Mouse (Mus musculus) lung, postnatal 4 days (tissue): ENCODE measurements at regions not wholly inside any gene's neighbourhood (a gene's known extent, or its start where the extent isn't known, plus 50 kb on each side); places are given as distances from the start of the nearest gene placed in this dataset.
A peak's percentile ranks its signal among the peaks of the same experiment; 100 is the strongest.

Source experiments
- DNase-seq, 2 experiments: peaks; one replicate each; pipeline ENCODE4 v3.0.0; 2021

DNA sequence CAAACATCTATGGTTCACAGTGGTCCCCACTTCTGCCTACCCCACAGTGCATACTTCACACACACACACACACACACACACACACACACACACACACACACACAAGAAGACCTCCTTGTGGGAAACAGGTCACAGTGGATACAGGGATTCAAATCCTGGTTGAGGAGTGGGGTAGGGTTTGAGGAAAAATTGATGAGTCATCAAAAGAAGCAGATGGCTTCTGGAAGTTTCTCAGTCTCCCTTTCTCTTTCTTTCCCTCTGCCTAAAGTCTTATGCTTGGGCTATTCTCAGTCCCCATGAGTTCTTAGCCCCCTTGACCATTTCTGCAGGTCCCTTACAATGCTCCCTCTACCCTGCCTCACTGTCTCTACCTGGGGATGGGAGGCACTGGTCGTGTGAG, 56.4 kb downstream of the Rassf10 start:
- no peak for DNase-seq

DNA sequence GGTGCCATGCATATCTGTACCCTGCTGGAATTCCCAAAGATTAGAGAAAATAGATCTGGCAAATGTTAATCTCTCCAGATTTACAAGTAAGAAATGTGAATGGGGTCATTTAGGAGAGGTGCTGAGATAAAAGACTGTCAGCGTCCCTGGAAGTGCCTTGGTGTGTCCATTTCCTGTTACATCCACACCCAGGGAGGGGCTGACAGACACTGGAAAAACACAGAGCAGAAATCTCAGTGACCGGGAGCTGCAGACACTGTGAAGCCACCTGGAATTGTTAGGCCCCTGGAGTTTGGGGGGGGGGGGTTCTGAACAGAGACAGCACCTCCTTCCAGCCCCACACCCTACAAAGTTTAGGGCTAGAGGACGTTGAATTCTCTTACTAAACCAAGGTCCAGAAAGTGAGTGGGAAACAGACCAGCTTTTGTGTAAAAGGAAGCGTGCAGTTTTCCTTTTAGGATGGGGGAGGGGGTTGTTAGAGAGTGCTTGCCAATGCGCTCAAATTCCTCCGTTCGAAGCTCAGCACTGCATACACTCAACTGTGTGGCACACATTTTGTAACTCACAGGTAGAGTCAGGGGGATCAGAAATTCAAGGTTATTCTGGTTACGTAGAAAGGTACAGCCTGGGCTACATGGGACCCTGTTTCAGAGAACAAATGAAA, 63.5 kb downstream of the Rassf10 start:
- DNase-seq = no peak

DNA sequence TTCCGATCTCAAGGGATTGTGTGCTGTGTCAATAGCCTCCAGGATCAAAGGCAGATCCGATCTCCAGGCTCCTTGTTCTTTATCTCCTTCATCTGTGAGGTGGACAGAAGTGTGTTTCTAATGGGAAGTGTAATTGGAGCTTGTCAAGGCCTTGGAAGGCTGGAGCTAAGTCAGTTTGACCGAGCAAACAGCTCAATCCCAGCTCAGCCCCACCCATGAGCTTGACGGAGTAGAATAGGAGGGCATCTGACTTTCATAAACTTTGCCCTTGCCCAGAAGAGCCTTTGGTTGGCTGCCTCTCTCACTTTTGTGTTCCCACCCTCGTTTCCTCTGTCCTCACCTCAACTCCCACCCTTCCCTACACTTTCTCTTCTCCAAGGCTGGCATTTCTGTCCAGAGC, 67.7 kb downstream of the Rassf10 start:
- no peak for DNase-seq

DNA sequence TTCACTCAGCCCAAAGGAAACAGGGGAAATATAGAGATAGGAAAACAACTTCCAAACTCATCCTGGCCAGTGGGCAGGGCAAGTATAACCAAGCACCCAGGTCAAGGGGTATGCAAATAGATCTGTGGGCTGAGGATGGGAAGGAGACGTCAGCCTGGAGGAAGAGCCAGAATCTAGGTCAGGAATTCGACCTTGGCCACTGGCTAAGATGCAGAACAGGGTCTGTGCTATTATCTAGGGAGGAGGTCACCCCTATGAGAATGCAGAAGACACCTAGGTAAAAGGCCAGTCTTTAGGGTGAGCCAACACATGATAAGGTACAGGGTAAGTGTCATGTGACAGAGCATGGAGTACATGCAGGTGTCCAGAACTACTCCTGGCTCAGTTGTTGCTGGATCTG, 68.8 kb downstream of the Rassf10 start:
- DNase-seq = no peak

DNA sequence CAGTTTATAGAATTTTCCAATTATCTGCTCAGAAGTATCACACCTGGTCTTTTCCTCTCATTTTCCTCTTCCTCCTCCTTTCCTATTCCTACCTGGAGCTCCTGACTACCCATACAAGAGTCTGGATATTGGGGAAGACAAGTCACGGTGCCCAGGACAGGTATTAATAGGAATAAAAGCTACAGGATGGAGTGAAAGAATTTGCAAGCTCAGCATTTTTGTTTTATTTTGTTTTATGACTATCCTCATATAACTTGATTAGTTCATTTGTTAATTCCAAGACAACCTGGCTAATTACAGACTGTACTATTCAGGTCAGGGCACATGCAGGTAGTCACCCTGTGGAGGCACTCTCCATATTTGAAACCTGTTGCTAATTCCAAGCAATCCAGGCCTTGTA, 72.0 kb downstream of the Rassf10 start:
- DNase-seq = no peak

DNA sequence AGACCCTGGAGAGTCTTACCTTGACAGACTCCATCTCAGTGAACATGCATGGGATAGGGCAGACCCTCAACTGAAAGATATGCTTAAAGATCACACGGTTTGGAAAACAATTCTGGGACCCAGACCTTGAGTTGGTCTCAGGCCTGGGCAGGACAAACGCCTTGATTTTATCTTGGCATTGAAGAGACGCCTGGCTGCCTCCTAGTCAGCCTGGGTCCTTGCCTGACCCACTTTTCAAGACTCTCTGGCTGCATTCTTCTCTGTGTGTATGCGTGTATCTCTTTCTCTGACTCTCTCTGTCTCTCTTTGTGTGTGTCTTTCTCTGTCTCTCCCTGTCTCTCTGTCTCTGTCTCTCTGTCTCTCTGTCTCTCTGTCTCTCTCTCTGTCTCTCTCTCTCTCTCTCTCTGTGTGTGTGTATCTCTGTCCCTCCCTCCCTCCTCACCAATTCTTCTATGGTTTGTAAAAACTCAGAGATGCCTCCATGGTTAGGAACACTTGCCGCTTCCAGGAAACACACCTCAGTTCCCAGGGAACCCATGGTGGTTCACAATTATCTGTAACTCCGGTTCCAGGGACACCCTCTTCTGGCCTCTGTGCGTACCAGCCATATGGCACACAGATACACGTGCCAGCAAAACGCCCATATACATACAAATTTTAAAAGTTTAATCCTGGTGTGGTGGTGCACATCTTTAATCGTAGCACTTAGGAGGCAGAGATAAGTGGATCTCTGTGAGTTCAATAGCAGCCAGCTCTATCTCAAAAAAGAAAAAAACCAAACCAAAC, 72.7 kb downstream of the Rassf10 start:
- no peak for DNase-seq

DNA sequence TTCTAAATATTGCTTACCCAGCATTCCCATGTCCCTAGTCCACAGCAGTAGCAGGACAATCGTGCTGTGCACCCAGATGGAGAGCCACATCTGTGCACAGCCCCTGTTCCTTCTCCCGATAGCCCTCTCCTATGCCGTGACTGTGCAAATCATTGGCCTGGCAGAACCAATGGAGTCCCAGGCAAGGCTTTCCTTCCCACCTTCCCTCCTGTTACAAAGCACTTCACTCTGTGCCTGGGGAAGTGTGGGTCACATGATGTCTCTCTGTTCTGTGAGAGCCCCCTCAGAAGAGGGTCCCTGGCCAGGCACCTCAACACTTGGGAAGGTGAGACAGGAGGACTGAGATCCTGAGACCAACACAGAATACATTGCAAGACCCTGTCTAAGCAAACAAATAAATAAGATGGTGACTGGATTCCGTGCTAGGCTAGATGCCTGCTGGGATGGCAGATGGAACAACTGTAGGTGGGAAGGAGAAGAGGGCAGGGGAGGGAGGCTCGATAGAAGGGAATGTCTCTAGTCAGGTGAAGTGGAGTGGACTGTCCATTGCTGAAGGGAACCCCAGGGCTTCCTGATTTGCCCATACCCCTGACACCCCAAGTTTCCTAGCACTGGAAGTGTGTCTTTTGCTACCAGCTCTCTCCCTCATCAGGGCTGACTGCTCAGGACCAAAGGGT, 73.5 kb downstream of the Rassf10 start:
- DNase-seq = no peak

DNA sequence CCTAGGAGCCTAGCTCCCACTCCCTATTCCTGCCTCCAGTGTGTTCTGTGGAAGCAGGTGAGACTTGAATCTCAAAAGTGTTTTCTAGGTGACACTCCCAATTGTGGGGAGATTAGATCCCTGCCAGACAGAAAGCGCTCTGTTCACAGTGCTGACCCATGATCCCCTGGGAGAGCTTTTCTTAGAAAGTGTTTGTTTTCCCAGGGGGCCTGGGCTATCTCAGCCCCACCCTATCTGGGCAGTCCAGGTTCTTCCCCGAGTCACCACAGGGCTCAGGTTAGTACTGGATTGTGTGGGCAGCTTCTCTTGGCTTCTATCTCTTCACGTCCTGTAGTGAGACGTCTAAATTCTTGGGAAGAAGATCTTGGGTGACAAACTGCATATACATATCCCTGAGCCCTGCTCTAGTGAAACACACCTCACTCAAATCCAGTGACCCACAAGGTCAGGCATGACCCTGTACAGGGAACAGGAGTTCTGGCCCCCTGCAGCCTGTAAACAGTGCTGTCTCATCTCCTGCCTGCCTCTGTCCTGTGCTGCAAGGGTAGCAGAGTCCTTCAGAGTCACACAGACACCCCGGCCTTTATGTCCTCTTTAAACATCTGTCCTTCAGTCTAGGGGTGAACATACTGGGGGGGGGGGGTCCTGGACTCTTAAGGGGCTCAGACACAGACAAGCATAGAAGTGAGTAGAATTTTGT, 76.4 kb downstream of the Rassf10 start:
- DNase-seq = no peak

DNA sequence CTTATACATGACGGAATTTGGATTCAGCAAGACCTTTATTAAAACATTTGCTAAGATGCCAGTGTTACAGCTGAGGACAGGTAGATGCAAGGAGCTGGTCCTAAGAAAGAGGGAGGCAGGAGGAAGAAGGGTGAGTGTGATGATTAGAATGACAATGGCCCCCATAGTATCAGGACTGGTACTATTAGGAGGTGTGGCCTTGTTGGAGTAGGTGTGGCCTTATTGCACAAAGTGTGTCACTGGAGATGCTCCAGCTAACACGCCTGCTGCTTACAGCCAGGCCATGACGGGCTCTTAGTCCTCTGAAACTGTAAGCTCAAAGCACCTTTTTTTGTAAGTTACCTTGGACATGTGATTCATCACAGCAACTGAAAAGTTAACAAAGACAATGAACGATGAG, 82.0 kb downstream of the Rassf10 start:
- no peak for DNase-seq

DNA sequence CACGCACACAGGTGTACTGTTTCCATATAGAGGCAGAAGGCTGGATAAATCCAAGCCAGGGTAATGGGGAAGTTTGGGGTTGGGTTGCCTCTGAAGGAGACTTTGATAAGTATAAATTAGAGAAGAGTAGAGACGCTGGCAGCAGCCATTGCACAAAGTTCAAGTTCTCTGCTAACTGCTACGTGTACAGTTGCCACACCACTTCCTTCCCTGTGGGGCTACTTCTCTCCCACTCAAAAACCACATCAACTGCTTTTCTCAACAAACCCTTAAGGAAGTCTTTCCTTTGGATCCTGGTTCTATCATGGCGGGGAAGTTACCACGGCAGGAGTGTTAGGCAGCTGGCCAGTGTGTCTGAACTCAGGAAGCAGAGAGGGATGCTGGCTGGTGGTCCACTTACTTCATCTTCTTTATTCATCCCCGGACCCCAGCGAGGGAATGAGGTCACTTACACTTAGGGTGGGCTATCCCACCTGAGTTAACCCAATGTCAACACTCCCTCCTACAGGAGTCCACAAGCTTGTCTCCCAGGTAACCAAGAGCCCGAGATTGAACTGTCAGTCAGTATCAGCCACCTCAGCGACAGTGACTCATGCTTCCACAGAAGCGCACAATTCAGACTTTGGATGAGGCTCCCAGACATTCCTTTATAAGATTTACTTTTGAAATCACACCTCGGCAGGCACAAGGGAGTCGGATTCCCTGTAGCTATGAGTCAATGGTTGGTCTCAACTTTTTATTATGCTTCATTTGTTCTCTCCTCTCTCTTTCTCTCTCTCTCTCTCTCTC, 84.3 kb downstream of the Rassf10 start:
- peak in 1 of 2 experiments; percentile 16 for DNase-seq

DNA sequence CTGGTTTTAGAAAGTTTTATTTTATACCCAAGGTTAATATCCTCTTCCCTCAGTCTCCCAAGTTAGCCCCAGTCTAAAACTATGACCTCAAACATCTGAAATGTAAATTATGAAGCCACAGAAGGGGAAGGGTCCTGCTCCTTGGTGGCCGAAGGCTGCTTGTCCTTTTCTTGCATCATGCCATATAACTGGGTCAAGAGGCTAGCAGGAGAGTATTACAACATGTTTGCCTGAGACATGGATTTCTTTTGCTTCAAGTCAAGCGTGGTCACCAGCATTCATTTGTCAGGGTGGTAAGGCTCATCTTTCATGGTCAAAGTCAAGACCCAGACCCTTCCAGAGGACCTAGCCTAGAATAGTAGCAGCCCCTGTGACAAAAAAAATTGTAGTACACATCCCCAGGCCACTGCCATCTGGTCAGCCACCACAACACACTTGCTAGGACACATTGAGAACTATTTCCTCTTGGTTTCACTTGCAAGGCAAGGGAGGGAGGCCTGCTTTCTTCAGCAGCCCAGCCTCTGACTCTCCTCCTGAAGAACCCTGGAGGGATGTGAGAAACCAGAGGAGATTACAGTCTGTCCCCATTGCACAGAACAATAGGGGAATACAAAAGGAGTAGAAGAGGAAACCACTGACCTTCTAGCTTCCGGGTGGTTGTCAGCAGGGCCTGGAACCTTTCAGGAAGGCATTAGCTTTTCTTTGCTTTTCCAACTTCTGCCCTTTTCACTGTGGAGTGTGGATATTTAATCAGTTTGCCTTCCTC, 85.3 kb downstream of the Rassf10 start:
- no peak for DNase-seq

DNA sequence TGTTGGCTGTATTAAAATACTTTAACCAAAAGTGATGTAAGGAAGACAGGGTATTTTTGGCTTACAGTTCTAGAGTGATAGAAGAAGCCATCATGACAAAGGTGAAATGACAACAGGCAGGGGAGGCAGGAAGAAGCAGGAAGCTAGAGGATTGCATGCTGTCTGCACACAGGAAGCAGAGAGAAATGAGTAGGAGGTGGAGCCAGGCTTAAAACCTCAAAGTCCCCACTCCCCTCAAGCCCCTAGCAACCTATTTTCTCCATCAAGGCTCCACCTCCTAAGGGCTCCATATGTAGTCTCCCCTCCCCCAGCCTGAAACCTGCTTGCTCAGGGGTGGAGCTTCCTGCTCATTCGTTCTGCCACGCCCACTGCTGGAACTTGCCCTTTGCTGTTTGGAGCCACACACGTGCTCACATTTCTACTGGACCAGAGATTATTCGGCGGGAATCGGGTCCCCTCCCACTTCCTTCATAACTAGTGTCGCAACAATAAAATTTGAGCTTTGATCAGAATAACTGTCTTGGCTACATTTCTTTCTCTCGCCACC, 91.9 kb downstream of the Rassf10 start:
- peak in 1 of 2 experiments; percentile 37 for DNase-seq

DNA sequence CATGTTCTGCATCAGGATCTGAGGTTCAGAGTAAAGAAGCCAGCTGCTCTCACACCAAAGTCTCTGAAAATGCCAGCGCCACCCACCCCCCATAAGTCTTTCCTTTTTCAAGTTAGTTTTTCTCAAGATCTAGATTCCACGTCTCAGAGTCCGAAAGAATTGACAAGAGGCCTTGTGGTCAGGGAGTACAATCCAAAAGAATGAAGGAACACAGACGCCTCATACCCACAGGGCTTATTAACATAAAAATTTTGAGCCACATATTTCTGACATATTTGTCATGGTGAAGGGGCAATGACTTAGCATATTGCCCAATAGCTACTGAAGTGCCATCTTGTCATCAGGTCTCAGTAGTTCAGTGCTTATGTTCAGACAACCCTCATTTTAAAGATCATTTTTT, 92.6 kb downstream of the Rassf10 start:
- no peak for DNase-seq

DNA sequence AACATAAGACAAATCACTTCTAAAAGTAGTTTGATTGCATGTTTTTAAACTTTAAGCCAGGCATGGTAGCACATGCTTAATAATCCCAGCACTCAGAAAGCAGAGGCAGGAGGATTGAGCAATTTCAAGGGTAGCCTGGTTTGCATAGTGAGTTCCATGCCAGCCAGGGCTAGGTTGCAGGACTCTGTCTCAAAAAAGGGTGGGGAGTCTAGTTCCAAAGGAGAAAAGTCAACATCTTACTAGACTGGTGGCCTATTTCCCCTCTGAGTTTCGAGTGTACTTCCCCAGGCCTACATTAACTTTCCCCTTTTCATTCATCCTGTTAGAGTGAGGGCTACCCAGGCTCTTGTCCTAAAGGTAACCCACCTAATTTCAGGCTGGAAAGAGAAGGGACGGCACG, 93.8 kb downstream of the Rassf10 start:
- DNase-seq = no peak

DNA sequence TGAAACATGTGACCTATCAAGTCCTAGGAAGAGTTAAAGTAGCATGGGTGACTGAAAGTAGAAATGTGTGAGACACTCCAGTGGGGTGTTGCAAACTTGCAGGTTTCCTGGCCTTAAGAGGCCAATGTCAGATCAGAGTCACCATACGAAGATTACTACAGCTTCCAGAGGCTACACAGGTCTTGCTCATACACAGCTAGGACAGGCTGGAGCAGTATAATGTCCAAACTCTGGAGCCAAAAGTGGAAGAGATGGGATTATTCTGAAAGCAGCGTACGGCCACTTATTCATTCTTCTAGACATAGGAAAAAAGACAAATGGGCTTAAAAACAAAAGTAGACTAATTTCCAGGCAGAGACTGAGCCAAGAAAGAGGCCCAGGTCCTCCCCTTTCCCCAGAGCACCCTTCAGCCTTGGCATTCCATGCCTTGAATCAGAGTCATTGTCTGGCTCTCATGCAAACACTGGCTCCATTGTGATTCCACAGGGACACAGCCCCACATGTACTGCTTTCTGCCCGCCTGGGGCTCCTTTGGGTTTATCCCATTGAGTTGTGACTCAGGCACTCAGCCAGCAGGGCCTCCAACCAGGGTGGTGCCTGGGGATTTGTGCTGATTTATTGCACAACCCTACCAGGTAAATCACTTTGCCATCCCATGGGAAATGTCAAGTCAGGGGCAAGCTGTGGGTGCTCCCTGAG, 94.5 kb downstream of the Rassf10 start:
- DNase-seq = peak; percentile 44 to 63

DNA sequence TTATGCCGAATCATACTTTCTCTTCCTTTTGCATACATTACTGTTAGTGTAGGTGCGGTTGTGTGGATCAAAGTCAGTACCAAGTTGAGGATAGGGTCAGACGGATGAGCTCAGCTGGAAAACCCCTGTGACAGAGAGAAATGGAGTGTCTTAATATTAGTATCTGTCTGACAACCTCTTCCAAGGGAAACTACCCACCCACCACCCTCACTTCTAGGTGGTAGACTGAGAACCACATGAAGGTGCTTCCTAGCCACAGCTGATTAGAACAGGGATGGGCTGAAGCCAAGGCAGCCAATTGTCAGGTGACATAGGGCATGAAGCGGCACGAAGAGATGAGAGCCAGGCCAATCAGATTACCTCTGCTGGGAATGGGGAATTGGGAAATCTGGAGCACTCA, 95.7 kb downstream of the Rassf10 start:
- DNase-seq = no peak

DNA sequence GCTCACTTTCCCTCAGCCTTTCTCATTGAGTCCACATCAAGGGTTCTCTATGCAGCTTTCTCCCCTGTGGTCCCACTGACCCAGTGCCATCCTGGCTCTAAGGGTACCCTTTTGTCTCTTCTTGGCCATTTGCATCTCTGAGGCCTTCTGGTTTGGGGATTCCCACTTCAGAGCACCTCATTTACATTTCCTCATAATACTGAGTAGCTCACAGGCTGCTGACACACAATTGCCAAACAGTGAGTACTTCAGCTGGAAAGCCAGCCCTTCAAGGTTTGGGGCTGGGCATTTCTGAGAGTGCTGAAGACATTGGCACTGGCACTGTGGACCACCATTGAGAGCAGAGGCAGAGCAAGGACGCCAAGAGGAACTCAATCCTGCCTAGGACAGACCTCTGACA, 99.2 kb downstream of the Rassf10 start:
- no peak for DNase-seq

DNA sequence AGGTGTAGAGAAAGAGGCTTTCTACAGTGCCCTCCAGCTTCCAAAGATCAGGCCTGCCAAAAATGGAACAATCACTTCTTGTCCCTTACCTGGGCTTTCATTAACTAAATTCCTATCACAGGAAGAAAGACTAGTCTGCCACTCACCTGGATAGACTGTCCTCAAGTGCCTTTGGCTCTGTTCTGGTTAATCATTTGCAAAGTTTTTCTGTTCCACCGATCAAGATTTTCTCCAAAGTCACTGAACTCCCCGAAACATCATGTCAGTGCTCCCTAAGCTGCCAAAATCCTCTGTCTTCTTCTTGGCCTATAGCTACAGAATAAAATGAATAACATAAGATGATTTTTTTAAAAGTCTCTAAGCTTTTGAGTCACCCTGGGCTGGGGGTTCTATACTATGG, 102.7 kb downstream of the Rassf10 start:
- DNase-seq = no peak

DNA sequence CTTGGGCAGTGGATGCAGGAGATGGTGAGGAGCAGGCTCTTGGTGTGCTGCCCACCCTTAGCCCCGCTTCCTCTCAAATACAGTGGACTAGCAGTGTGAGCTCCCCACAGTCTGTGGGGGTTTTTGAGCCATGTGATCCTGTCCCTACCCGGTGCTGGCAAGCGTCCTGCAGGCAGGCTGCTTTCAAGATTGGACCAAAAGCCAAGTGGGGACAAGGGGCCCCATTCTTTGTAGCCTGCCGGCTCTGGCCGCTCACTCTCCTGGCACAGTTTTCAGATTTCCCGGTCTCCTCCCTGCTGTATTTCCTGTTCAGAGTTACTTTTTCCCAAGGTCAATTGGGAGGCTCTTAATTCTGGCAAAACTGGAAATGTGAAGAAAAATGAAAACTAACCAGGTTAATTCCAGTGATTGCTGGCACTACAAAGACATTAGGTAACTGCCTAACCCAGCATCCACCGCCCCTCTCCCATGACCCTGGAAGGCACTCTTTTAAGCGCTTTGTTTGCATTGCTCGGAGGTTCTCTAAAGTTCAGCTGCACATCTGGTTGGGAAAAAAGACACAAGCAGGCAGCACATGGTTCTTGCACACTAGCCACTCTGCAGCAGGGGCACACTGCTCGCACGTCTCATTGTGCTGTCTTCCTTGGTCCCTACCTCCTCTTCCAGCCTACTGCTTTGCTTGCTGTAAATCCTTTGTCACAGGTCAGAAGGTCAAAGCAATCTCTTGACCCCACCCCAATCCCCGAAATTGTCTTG, 105.6 kb downstream of the Rassf10 start:
- peak; percentile 35 to 67 for DNase-seq

DNA sequence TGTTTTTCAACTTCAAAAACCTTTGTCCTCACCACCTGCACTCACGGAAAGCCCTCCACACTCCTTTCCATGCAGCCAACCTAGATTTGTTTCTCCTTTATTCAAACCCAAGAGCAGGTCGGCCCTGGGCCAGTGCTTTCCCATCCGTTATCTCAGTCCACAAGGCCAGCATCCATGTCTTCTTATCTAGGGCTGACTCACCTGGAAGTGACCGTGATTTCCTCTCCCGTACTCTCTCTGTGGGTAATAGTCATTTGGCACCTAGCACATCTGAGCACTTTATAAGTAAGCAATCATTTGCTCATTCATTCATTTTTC, 106.2 kb downstream of the Rassf10 start:
- DNase-seq = no peak
